Mouse (Mus musculus) liver, postnatal 0 days (tissue): ENCODE measurements around the gene Ypel2. TPM values are rescaled to one million over a fixed set of nuclear protein-coding genes. Genes with fewer than 3 reads are reported as not detected.

ENCODE experiments used
- ATAC-seq: fragments of 200-750 bp; cut with Nextera tagmentation; 2 replicates; pipeline ENCODE4 v1.8.0; 2017; ENCODE audit warnings: mild to moderate bottlenecking, moderate library complexity
- DNase-seq: peaks from one replicate; pipeline ENCODE4 v3.0.0-alpha.2; 2016
- H3K27ac ChIP-seq: fragments of 300-500 bp; sonication (generic); 2 replicates; pipeline ENCODE4 v1.5.1; 2014; ENCODE audit warnings: antibody characterized with exemption, moderate library complexity, mild to moderate bottlenecking, low read depth
- H3K27me3 ChIP-seq: fragments of 300-500 bp; sonication (generic); 2 replicates; pipeline ENCODE4 v1.6.1; 2014; ENCODE audit warnings: low read length, control low read depth, mixed read lengths; ENCODE audit not compliant: insufficient read depth
- H3K36me3 ChIP-seq: fragments of 300-500 bp; sonication (generic); replicated peaks from 2 replicates; pipeline ENCODE4 v1.6.1; 2014; ENCODE audit warnings: mild to moderate bottlenecking, control low read depth, low read length, moderate library complexity, mixed read lengths; ENCODE audit not compliant: insufficient read depth
- H3K4me1 ChIP-seq: fragments of 300-500 bp; sonication (generic); 2 replicates; pipeline ENCODE4 v1.6.1; 2014; ENCODE audit warnings: antibody characterized with exemption, mild to moderate bottlenecking, control low read depth; ENCODE audit not compliant: insufficient read depth
- H3K4me2 ChIP-seq: fragments of 300-500 bp; sonication (generic); 2 replicates; pipeline ENCODE4 v1.6.1; 2014; ENCODE audit warnings: low read depth, mild to moderate bottlenecking, low read length, moderate library complexity, mixed read lengths
- H3K4me3 ChIP-seq: fragments of 300-500 bp; sonication (generic); 2 replicates; pipeline ENCODE4 v1.5.1; 2014; ENCODE audit warnings: low read depth, low read length
- H3K9ac ChIP-seq: fragments of 300-500 bp; sonication (generic); replicated peaks from 2 replicates; pipeline ENCODE4 v1.6.1; 2014; ENCODE audit warnings: mild to moderate bottlenecking, moderate library complexity
- H3K9me3 ChIP-seq: fragments of 300-500 bp; sonication (generic); 2 replicates; pipeline ENCODE4 v1.6.1; 2016; ENCODE audit warnings: mild to moderate bottlenecking, control low read depth, low read length, mixed read lengths
- CTCF ChIP-seq: sonication (generic); IDR thresholded peaks from 2 replicates; pipeline ENCODE4 v1.5.1; 2016; ENCODE audit warnings: antibody characterized with exemption, low read depth
- EP300 ChIP-seq: IDR thresholded peaks from 2 replicates; pipeline ENCODE4 v1.6.1; 2016; ENCODE audit warnings: antibody characterized with exemption, low read depth, mild to moderate bottlenecking
- WGBS: fragments of 180-500 bp; shearing (Covaris S2); extraction: QIAGEN DNeasy Blood & Tissue Kit; methylation state at CpG from one replicate; pipeline ENCODE4 v1.1.7; 2014; ENCODE audit not compliant: insufficient replicate concordance; 5-methylcytosine and 5-hydroxymethylcytosine counted together
- polyA plus RNA-seq: library from polyadenylated mRNA; unstranded; fragments of >200 nt; fragmentation: Nextera tagmentation; extraction: Ambion mirVana; gene quantifications from 2 replicates; pipeline ENCODE4 v1.2.1, GENCODE M21; 2015

The Ypel2 gene
- polyA plus RNA-seq, 1 experiment from 2014 or later: 2.1 TPM

- Histone ChIP-seq H3K4me3 (no peak overlapping the region), H3K4me2 (no peak overlapping the region), H3K27ac (no peak overlapping the region), H3K4me1 (peaks cover 29% of the 10 kb centered on the region), H3K9ac (no peak overlapping the region), H3K36me3 (no peaks in the 10 kb centered on the region; the same call in 1 of the 2 replicates), H3K27me3 (no peaks in the 10 kb centered on the region), H3K9me3 (no peaks in the 10 kb centered on the region)
- WGBS: 73% methylated on average over 8 of the region's 8 CpGs
- no peak for ATAC-seq
- TF ChIP-seq EP300 (no peak), CTCF (no peak)
- no peak for DNase-seq
These were observed 41.8 kb downstream of the Ypel2 start for GRCm38 (mm10) chr11:86951672-86952071.

GRCm38 (mm10) chr11:86950491-86950890 is 43.0 kb downstream of the Ypel2 start:
- WGBS: 52% methylated on average over 3 of the region's 3 CpGs
- no peak for ATAC-seq
- H3K27ac ChIP-seq: no peak overlapping the region

DNA sequence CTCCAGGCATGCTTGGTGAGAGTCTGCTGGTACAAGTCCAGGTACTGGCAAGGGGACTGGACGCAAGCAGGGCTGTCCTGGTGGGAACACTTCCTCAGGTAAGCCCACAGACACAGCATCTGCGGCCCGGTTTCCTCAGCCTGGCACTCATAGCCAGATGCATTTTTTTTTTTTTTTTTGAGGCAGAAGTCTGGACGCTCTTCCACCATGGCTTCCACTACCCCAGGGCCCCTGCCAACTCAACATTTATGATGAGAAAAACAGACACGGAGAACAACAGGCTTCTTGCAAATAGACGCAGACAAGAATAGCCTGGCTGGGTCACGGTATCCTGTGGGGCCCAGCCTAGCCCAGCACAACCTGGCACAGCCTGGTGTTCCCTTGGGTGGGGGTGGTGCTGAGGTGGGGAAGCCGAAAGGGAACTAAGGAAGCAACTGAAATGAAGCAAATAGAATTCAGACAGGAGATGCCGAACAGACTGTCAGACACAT is 43.5 kb downstream of the Ypel2 start:
- ATAC-seq: no peak
- Histone ChIP-seq H3K36me3 (no peaks in the 10 kb centered on the region; the same call in 1 of the 2 replicates), H3K27me3 (no peaks in the 10 kb centered on the region), H3K4me1 (peaks cover 19% of the 10 kb centered on the region), H3K9me3 (no peaks in the 10 kb centered on the region), H3K4me2 (no peak overlapping the region; the same call in 1 of the 2 replicates), H3K4me3 (no peak overlapping the region), H3K9ac (no peak overlapping the region), H3K27ac (no peak overlapping the region)
- no peak for TF ChIP-seq CTCF
- no peak for TF ChIP-seq EP300
- 59% methylated on average over 9 of the region's 9 CpGs for WGBS
- no peak for DNase-seq

More at GRCm38 (mm10) chr11:86950491-86950890, 43.0 kb downstream of the Ypel2 start:
- TF ChIP-seq EP300 (no peak), CTCF (no peak)
- peaks cover 19% of the 10 kb centered on the region for H3K4me1 ChIP-seq
- H3K9me3 ChIP-seq: no peaks in the 10 kb centered on the region
- no peaks in the 10 kb centered on the region; the same call in 1 of the 2 replicates for H3K36me3 ChIP-seq
- no peaks in the 10 kb centered on the region for H3K27me3 ChIP-seq
- no peak for DNase-seq
- H3K4me3 ChIP-seq: no peak overlapping the region
- no peak overlapping the region; the same call in 1 of the 2 replicates for H3K4me2 ChIP-seq
- H3K9ac ChIP-seq: no peak overlapping the region

- DNase-seq (no peak), ATAC-seq (no peak)
- TF ChIP-seq CTCF (no peak), EP300 (no peak)
- Histone ChIP-seq H3K9me3 (no peaks in the 10 kb centered on the region), H3K9ac (no peak overlapping the region), H3K4me1 (no peaks in the 10 kb centered on the region), H3K36me3 (peaks cover 13% of the 10 kb centered on the region), H3K4me2 (no peak overlapping the region), H3K27ac (no peak overlapping the region), H3K4me3 (no peak overlapping the region), H3K27me3 (no peaks in the 10 kb centered on the region)
- WGBS: 74% methylated on average over 6 of the region's 6 CpGs
These were observed 46.8 kb downstream of the Ypel2 start for GRCm38 (mm10) chr11:86946644-86947195.

GRCm38 (mm10) chr11:86945933-86946332 is 47.6 kb downstream of the Ypel2 start:
- no peak for ATAC-seq
- Histone ChIP-seq H3K4me3 (no peak overlapping the region), H3K27ac (no peak overlapping the region), H3K9ac (no peak overlapping the region), H3K27me3 (no peaks in the 10 kb centered on the region), H3K4me2 (no peak overlapping the region), H3K36me3 (peaks cover 13% of the 10 kb centered on the region), H3K9me3 (no peaks in the 10 kb centered on the region), H3K4me1 (no peaks in the 10 kb centered on the region)
- WGBS: 77% methylated on average over 6 of the region's 6 CpGs
- no peak for DNase-seq
- TF ChIP-seq EP300 (no peak), CTCF (no peak)

- Histone ChIP-seq H3K9ac (no peak overlapping the region), H3K27ac (no peak overlapping the region), H3K27me3 (no peaks in the 10 kb centered on the region), H3K4me1 (no peaks in the 10 kb centered on the region), H3K4me3 (no peak overlapping the region), H3K4me2 (no peak overlapping the region), H3K36me3 (peaks cover 16% of the 10 kb centered on the region), H3K9me3 (no peaks in the 10 kb centered on the region)
- ATAC-seq: no peak
- no peak for TF ChIP-seq EP300
- TF ChIP-seq CTCF: no peak
- DNase-seq: no peak
- WGBS: 64% methylated on average over 8 of the region's 8 CpGs
These were observed 48.4 kb downstream of the Ypel2 start for GRCm38 (mm10) chr11:86945058-86945457.
